ENCODE assay signal across 8 mouse cellular contexts in the genomic region with DNA sequence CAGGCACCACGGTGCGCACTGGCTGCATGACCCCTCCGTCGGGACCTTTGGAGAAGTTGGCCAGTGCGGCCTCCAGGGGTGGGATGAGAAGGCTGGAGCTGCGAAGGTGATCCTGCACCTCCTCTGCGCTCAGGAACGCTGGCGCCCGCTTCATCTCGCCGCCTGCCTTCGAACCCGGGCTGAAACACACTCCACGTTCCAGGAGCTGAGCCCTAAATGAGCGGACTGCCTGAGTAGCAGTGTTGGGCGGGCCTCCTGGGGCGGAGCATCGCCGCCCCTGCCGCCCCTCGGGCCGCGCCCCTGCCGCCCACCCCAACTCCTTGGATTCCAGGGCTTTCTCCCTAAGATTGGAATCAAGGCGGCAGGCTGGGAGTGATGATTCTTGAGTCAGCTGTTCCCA. TPM values are rescaled to one million over a fixed set of nuclear protein-coding genes. Genes with fewer than 3 reads are reported as not detected.
DNase-seq lines count a peak whose midpoint lies in the region; ATAC-seq and TF ChIP-seq lines count a peak whose summit lies in the region.

A gene (minus strand): TSS at position 341 of the 400 bp plus-strand sequence.

- H3K36me3 ChIP-seq in kidney, adult 2 months (ENCODE audit: control insufficient read depth, insufficient read depth, low read length), result no peaks in the 10 kb centered on the region
- no peaks in the 10 kb centered on the region for H3K36me3 ChIP-seq in embryonic facial prominence, embryonic 11.5 days (replicated peaks; ENCODE audit: control insufficient read depth, insufficient read depth, low read depth, low read length)
- no peaks in the 10 kb centered on the region for H3K36me3 ChIP-seq in kidney, postnatal 0 days (ENCODE audit: insufficient read depth, low read length)
- H3K36me3 ChIP-seq in liver, postnatal 0 days (replicated peaks; ENCODE audit: insufficient read depth, low read length), result no peaks in the 10 kb centered on the region
- no peaks in the 10 kb centered on the region for H3K36me3 ChIP-seq in stomach, embryonic 16.5 days (ENCODE audit: control insufficient read depth, insufficient read depth, low read length)

- no peaks in the 10 kb centered on the region; the same call in 1 of the 2 replicates for H3K4me1 ChIP-seq in kidney, adult 2 months (ENCODE audit: control insufficient read depth, insufficient read depth, low read length)
- H3K4me1 ChIP-seq in embryonic facial prominence, embryonic 11.5 days (ENCODE audit: control insufficient read depth, insufficient read depth, low read length), result peaks cover 2% of the 10 kb centered on the region; the same call in 1 of the 2 replicates
- 0 out of 2 replicates have a peak, but pooled peaks cover 2% of the 10 kb centered on the region for H3K4me1 ChIP-seq in kidney, postnatal 0 days (replicated peaks; ENCODE audit: insufficient read depth, low read length)
- H3K4me1 ChIP-seq in liver, postnatal 0 days (ENCODE audit: insufficient read depth), result peaks cover 3% of the 10 kb centered on the region; the same call in 1 of the 2 replicates
- H3K4me1 ChIP-seq in stomach, embryonic 16.5 days (ENCODE audit: control insufficient read depth, insufficient read depth, low read length), result peaks cover 10% of the 10 kb centered on the region; the same call in 1 of the 2 replicates

- no peak for TF ChIP-seq CTCF in kidney, adult 2 months (conservative IDR thresholded peaks at IDR 0.05; ENCODE audit: insufficient read depth, insufficient read length, low read depth, low read length)
- no peak for TF ChIP-seq CTCF in kidney, postnatal 0 days (IDR thresholded peaks at IDR 0.05; ENCODE audit: low read depth)
- TF ChIP-seq CTCF in liver, postnatal 0 days (IDR thresholded peaks at IDR 0.05; ENCODE audit: low read depth), result no peak

- peak within 1 kb of the TSS; percentile 0; the same call in 1 of the 2 replicates for H3K27ac ChIP-seq in kidney, adult 2 months (ENCODE audit: insufficient read depth, low read depth, low read length)
- no peak within 1 kb of the TSS for H3K27ac ChIP-seq in embryonic facial prominence, embryonic 11.5 days (replicated peaks; ENCODE audit: low read depth, low read length)
- no peak within 1 kb of the TSS for H3K27ac ChIP-seq in kidney, postnatal 0 days
- H3K27ac ChIP-seq in liver, postnatal 0 days (ENCODE audit: low read depth), result no peak within 1 kb of the TSS
- H3K27ac ChIP-seq in stomach, embryonic 16.5 days (ENCODE audit: low read length), result no peak within 1 kb of the TSS

- peak within 1 kb of the TSS; percentile 46 for H3K9ac ChIP-seq in embryonic facial prominence, embryonic 11.5 days (replicated peaks; ENCODE audit: low read length)
- no peak within 1 kb of the TSS for H3K9ac ChIP-seq in kidney, postnatal 0 days (ENCODE audit: low read depth, low read length)
- no peak within 1 kb of the TSS for H3K9ac ChIP-seq in liver, postnatal 0 days (replicated peaks)
- H3K9ac ChIP-seq in stomach, embryonic 16.5 days (ENCODE audit: low read length), result peak within 1 kb of the TSS; percentile 49; the same call in 1 of the 2 replicates

- TF ChIP-seq EP300 in liver, postnatal 0 days (IDR thresholded peaks at IDR 0.05; ENCODE audit: low read depth), result no peak

- peak within 1 kb of the TSS; percentile 67 for H3K4me2 ChIP-seq in embryonic facial prominence, embryonic 11.5 days (ENCODE audit: low read depth, low read length)
- H3K4me2 ChIP-seq in kidney, postnatal 0 days (ENCODE audit: low read length), result peak within 1 kb of the TSS; percentile 56
- peak within 1 kb of the TSS; percentile 51 for H3K4me2 ChIP-seq in liver, postnatal 0 days (ENCODE audit: low read depth, low read length)
- H3K4me2 ChIP-seq in stomach, embryonic 16.5 days (ENCODE audit: low read depth, low read length), result peak within 1 kb of the TSS; percentile 49

- 3% methylated on average over 26 of the region's 26 CpGs for WGBS in kidney, adult 2 months
- 3% methylated on average over 26 of the region's 26 CpGs for WGBS in embryonic facial prominence, embryonic 11.5 days
- 4% methylated on average over 26 of the region's 26 CpGs for WGBS in kidney, postnatal 0 days
- WGBS in liver, postnatal 0 days (ENCODE audit: insufficient replicate concordance), result 7% methylated on average over 26 of the region's 26 CpGs
- WGBS in stomach, embryonic 16.5 days, result 3% methylated on average over 26 of the region's 26 CpGs

- no peaks in the 10 kb centered on the region for H3K27me3 ChIP-seq in kidney, adult 2 months (replicated peaks; ENCODE audit: control insufficient read depth, insufficient read depth, low read length)
- H3K27me3 ChIP-seq in embryonic facial prominence, embryonic 11.5 days (ENCODE audit: control insufficient read depth, insufficient read depth, low read length), result no peaks in the 10 kb centered on the region
- no peaks in the 10 kb centered on the region for H3K27me3 ChIP-seq in kidney, postnatal 0 days (ENCODE audit: insufficient read depth, low read length)
- no peaks in the 10 kb centered on the region for H3K27me3 ChIP-seq in liver, postnatal 0 days (ENCODE audit: insufficient read depth, low read length)
- peaks cover 14% of the 10 kb centered on the region for H3K27me3 ChIP-seq in stomach, embryonic 16.5 days (ENCODE audit: control insufficient read depth, insufficient read depth, low read length)

- peak within 1 kb of the TSS; percentile 6 for H3K4me3 ChIP-seq in kidney, adult 2 months (ENCODE audit: insufficient read depth, low read depth, low read length)
- peak within 1 kb of the TSS; percentile 41 for H3K4me3 ChIP-seq in embryonic facial prominence, embryonic 11.5 days (ENCODE audit: low read depth, low read length)
- peak within 1 kb of the TSS; percentile 31 for H3K4me3 ChIP-seq in kidney, postnatal 0 days (replicated peaks; ENCODE audit: low read depth, low read length)
- peak within 1 kb of the TSS; percentile 4; the same call in 1 of the 2 replicates for H3K4me3 ChIP-seq in liver, postnatal 0 days (ENCODE audit: low read depth, low read length)
- peak within 1 kb of the TSS; percentile 34 for H3K4me3 ChIP-seq in stomach, embryonic 16.5 days (replicated peaks; ENCODE audit: low read length)

- 0 out of 2 replicates have a peak, but pooled peaks have one; percentile 20 for ATAC-seq in embryonic facial prominence, embryonic 11.5 days (replicated peaks; ENCODE audit: insufficient number of reproducible peaks, low FRiP score, low TSS enrichment, low read depth)
- no peak for ATAC-seq in kidney, postnatal 0 days (replicated peaks; ENCODE audit: low FRiP score, low read depth)
- ATAC-seq in liver, postnatal 0 days, result no peak
- no peak for ATAC-seq in stomach, embryonic 16.5 days (ENCODE audit: insufficient read depth, low FRiP score)

- peak; percentile 28 for DNase-seq in kidney, adult 2 months
- DNase-seq in kidney, adult 11 months, result no peak
- peak; percentile 55 for DNase-seq in embryonic facial prominence, embryonic 11.5 days (ENCODE audit: low spot score)
- peak; percentile 34 for DNase-seq in kidney, postnatal 0 days (ENCODE audit: low spot score)
- DNase-seq in liver, postnatal 0 days, result no peak
- DNase-seq in yolk sac, embryonic 10.5 days (ENCODE audit: low spot score), result no peak
- no peak for DNase-seq in cerebellum, adult 11-12 months

- H3K9me3 ChIP-seq in embryonic facial prominence, embryonic 11.5 days (replicated peaks; ENCODE audit: control insufficient read depth, low read length), result no peaks in the 10 kb centered on the region
- H3K9me3 ChIP-seq in kidney, postnatal 0 days (replicated peaks; ENCODE audit: low read length), result no peaks in the 10 kb centered on the region
- H3K9me3 ChIP-seq in liver, postnatal 0 days (ENCODE audit: low read length), result no peaks in the 10 kb centered on the region
- no peaks in the 10 kb centered on the region for H3K9me3 ChIP-seq in stomach, embryonic 16.5 days (replicated peaks; ENCODE audit: control insufficient read depth, low read length)

- no peak for TF ChIP-seq POLR2A in kidney, adult 2 months (IDR thresholded peaks at IDR 0.05; ENCODE audit: low read depth, low read length)

RNA-seq across cellular contexts. Expression of the gene that starts here (rescaled TPM):
- polyA plus RNA-seq in kidney, adult 2 months (2012; rRNA removed), result 30.2 and 30.9 TPM in 2 replicates
- polyA plus RNA-seq in embryonic facial prominence, embryonic 11.5 days (2014; fragmentation: Nextera tagmentation; extraction: Ambion mirVana), result 142 and 181 TPM in 2 replicates
- polyA plus RNA-seq in kidney, postnatal 0 days (2015; fragmentation: Nextera tagmentation; extraction: Ambion mirVana), result 41.6 and 43.3 TPM in 2 replicates
- 0.27 and 0.29 TPM in 2 replicates for polyA plus RNA-seq in liver, postnatal 0 days (2015; fragmentation: Nextera tagmentation; extraction: Ambion mirVana)
- 7.8 and 10.6 TPM in 2 replicates for polyA plus RNA-seq in stomach, embryonic 16.5 days (2015; fragmentation: Nextera tagmentation; extraction: Ambion mirVana)

Comparison
In these comparisons a context has a peak if more than half of its experiments do, and no peak if none do; other contexts are left out.
1. DNase-seq: peak in kidney, adult 2 months (single experiment), embryonic facial prominence, embryonic 11.5 days (single experiment) and kidney, postnatal 0 days (single experiment); none in kidney, adult 11 months (single experiment), liver, postnatal 0 days (single experiment), yolk sac, embryonic 10.5 days (single experiment) and cerebellum, adult 11-12 months (single experiment).
2. H3K9ac ChIP-seq: peak in embryonic facial prominence, embryonic 11.5 days (single experiment) and stomach, embryonic 16.5 days (single experiment); none in kidney, postnatal 0 days (single experiment) and liver, postnatal 0 days (single experiment).
3. Peak in every context shown above with its lines, with median percentiles within 50 percentile points of each other: H3K4me3 ChIP-seq and H3K4me2 ChIP-seq.